Mouse (Mus musculus) embryonic facial prominence, embryonic 11.5 days (tissue): ENCODE measurements at regions not wholly inside any gene's neighbourhood (a gene's known extent, or its start where the extent isn't known, plus 50 kb on each side); places are given as distances from the start of the nearest gene placed in this dataset.
"Not testable (repeated sequence)": the region's sequence is repeated elsewhere in the genome, so short reads cannot be mapped to it uniquely, and the experiment has no call there.

Source experiments
- ATAC-seq: fragments of 200-750 bp; cut with Nextera tagmentation; replicated peaks from 2 replicates; pipeline ENCODE4 v1.8.0; 2017; ENCODE audit warnings: low read depth; ENCODE audit not compliant: insufficient number of reproducible peaks, low FRiP score, low TSS enrichment
- DNase-seq: peaks from one replicate; pipeline ENCODE4 v3.0.0-alpha.2; 2015; ENCODE audit warnings: low spot score
- H3K27ac ChIP-seq: fragments of 300-500 bp; sonication (generic); replicated peaks from 2 replicates; pipeline ENCODE4 v1.5.1; 2014; ENCODE audit warnings: mild to moderate bottlenecking, low read depth, low read length, control low read depth
- H3K27me3 ChIP-seq: fragments of 300-500 bp; sonication (generic); 2 replicates; pipeline ENCODE4 v1.6.1; 2014; ENCODE audit warnings: mild to moderate bottlenecking, low read length, moderate library complexity, mixed read lengths; ENCODE audit not compliant: control insufficient read depth, insufficient read depth
- H3K36me3 ChIP-seq: fragments of 300-500 bp; sonication (generic); replicated peaks from 2 replicates; pipeline ENCODE4 v1.6.1; 2014; ENCODE audit warnings: low read depth, mild to moderate bottlenecking, low read length, moderate library complexity, mixed read lengths; ENCODE audit not compliant: control insufficient read depth, insufficient read depth
- H3K4me1 ChIP-seq: fragments of 300-500 bp; sonication (generic); 2 replicates; pipeline ENCODE4 v1.6.1; 2014; ENCODE audit warnings: low read length, mixed read lengths; ENCODE audit not compliant: control insufficient read depth, insufficient read depth
- H3K4me2 ChIP-seq: fragments of 300-500 bp; sonication (generic); 2 replicates; pipeline ENCODE4 v1.6.1; 2014; ENCODE audit warnings: low read depth, mild to moderate bottlenecking, control low read depth, low read length, moderate library complexity
- H3K4me3 ChIP-seq: fragments of 300-500 bp; sonication (generic); 2 replicates; pipeline ENCODE4 v1.5.1; 2014; ENCODE audit warnings: low read depth, low read length, control low read depth
- H3K9ac ChIP-seq: fragments of 300-500 bp; sonication (generic); replicated peaks from 2 replicates; pipeline ENCODE4 v1.6.1; 2014; ENCODE audit warnings: mild to moderate bottlenecking, control low read depth, low read length
- H3K9me3 ChIP-seq: fragments of 300-500 bp; sonication (generic); replicated peaks from 2 replicates; pipeline ENCODE4 v1.6.1; 2016; ENCODE audit warnings: mild to moderate bottlenecking, low read length, inconsistent platforms, mixed read lengths; ENCODE audit not compliant: control insufficient read depth
- WGBS: fragments of 180-500 bp; shearing (Covaris S2); extraction: QIAGEN DNeasy Blood & Tissue Kit; methylation state at CpG from one replicate; pipeline ENCODE4 v1.1.7; 2014; 5-methylcytosine and 5-hydroxymethylcytosine counted together

DNA sequence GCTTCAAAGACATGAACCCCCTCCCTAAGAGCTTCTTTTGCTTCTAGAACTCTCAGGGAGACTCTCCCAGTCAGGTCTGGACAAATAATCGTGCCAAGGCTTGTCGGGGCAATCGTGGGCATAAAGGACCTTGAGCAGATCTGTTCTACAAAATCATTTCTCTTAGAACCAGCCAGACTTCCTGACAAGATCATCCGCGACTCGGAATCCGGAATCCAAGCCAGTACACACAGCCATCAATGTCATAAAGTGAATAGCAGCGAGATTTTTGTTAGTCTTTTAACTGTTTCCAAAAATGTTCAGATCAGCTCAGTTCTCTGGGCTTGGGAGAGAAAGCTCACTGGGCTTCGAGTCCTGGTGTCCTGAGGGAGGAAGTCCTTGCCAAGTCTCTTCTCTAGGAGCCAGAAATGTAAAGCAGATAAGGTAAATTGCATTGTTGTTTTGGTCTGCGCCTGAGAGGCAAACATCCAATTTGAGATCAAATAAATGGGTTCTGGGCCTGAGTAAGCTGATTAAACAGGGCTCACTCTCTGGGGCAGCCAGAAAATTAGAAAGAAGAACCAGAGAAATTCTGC, 92.9 kb upstream of the Fam78b start:
- ATAC-seq (no peak), DNase-seq (no peak)
- 85% methylated on average over 10 of the region's 10 CpGs for WGBS

DNA sequence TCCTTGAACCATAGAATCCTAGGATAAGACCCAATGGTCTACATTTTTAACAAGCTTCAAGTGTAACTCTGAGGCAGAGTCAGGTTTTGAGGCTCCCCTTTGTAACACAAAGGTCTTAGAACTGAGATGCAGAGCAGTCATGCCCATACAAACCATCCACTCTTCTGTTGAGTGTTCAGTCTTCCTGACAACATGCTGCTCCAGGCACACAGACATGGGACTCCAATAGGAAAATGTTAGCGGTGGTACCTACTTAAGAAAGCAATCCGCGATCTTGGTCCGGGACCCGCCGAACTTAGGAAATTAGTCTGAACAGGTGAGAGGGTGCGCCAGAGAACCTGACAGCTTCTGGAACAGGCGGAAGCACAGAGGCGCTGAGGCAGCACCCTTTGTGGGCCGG, 89.0 kb upstream of the Fam78b start:
- H3K4me2 ChIP-seq, H3K36me3 ChIP-seq, H3K27ac ChIP-seq, H3K4me3 ChIP-seq, H3K4me1 ChIP-seq, DNase-seq, H3K27me3 ChIP-seq, H3K9ac ChIP-seq, H3K9me3 ChIP-seq, ATAC-seq: not testable (repeated sequence)
- WGBS, result 95% methylated on average over 7 of the region's 10 CpGs

More for the DNA sequence above, 92.9 kb upstream of the Fam78b start:
- no peaks in the 10 kb centered on the region for H3K4me1 ChIP-seq
- H3K27ac ChIP-seq, result no peak overlapping the region
- H3K36me3 ChIP-seq, result no peaks in the 10 kb centered on the region
- no peaks in the 10 kb centered on the region for H3K9me3 ChIP-seq
- H3K9ac ChIP-seq, result no peak overlapping the region
- H3K27me3 ChIP-seq, result no peaks in the 10 kb centered on the region
- no peak overlapping the region for H3K4me2 ChIP-seq
- no peak overlapping the region for H3K4me3 ChIP-seq

DNA sequence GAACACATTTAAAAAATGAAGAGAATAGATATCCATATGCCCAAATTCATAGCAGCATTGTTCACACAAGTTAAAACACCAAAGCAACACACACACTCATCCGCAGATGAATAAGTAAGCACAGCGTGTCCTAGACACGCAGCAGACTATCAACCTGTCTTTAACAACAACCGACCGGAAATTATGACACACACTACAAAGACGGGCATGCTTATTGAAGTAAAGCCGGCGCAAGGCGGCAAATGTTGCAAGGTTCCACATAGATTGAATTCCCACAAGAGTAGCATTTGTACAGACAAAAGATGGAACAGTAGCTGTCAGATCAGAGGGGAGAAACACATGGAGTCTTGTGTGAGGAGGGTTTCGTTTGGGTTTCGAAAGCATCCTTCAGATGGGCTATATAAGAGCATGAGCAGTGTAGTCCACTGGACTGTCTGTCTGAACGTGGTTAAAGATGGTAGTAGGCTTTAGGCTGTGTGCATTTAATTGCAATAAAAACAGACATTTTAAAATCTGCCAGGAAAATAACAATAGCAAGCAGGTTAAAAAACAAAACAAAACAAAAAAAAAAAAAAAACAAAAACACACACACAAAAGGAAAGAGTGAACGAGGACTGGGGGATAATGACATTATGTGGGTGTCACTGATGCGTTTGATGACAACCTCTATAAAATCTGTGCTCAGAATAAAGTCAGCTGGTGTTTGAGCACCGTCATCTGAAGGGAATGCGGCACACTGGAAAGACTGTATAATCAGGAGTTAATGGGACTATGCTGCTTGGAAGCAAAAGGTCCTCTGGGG, 78.1 kb upstream of the Fam78b start:
- no peak overlapping the region for H3K27ac ChIP-seq
- H3K36me3 ChIP-seq, result no peaks in the 10 kb centered on the region
- no peaks in the 10 kb centered on the region for H3K27me3 ChIP-seq
- H3K4me3 ChIP-seq, result no peak overlapping the region
- H3K9ac ChIP-seq, result no peak overlapping the region
- ATAC-seq (no peak), DNase-seq (no peak)
- H3K4me2 ChIP-seq, result no peak overlapping the region
- no peaks in the 10 kb centered on the region for H3K4me1 ChIP-seq
- WGBS, result 86% methylated on average over 16 of the region's 16 CpGs
- H3K9me3 ChIP-seq, result no peaks in the 10 kb centered on the region

GRCm38 (mm10) chr1:166923713-166923975, 77.6 kb upstream of the Fam78b start:
- Histone ChIP-seq H3K9ac (no peak overlapping the region), H3K27me3 (no peaks in the 10 kb centered on the region), H3K4me2 (no peak overlapping the region), H3K36me3 (no peaks in the 10 kb centered on the region), H3K4me1 (no peaks in the 10 kb centered on the region), H3K4me3 (no peak overlapping the region), H3K9me3 (no peaks in the 10 kb centered on the region), H3K27ac (no peak overlapping the region)
- ATAC-seq (no peak), DNase-seq (no peak)
- WGBS, result 73% methylated on average over 3 of the region's 3 CpGs

- no peak overlapping the region for H3K9ac ChIP-seq
- H3K4me3 ChIP-seq, result no peak overlapping the region
- no peak overlapping the region for H3K4me2 ChIP-seq
- DNase-seq (no peak), ATAC-seq (no peak)
- H3K9me3 ChIP-seq, result no peaks in the 10 kb centered on the region
- H3K27me3 ChIP-seq, result no peaks in the 10 kb centered on the region
- no peaks in the 10 kb centered on the region for H3K36me3 ChIP-seq
- H3K27ac ChIP-seq, result no peak overlapping the region
- WGBS, result 95% methylated on average over 2 of the region's 2 CpGs
- H3K4me1 ChIP-seq, result no peaks in the 10 kb centered on the region
Measured at GRCm38 (mm10) chr1:166924126-166924525, 77.1 kb upstream of the Fam78b start.

- WGBS, result 55% methylated on average over 4 of the region's 4 CpGs
- no peak overlapping the region for H3K9ac ChIP-seq
- H3K27me3 ChIP-seq, result no peaks in the 10 kb centered on the region
- H3K4me1 ChIP-seq, result no peaks in the 10 kb centered on the region
- no peaks in the 10 kb centered on the region for H3K9me3 ChIP-seq
- DNase-seq, result no peak
- H3K4me3 ChIP-seq, result no peak overlapping the region
- H3K4me2 ChIP-seq, result no peak overlapping the region
- no peak overlapping the region for H3K27ac ChIP-seq
- ATAC-seq, result no peak
- H3K36me3 ChIP-seq, result no peaks in the 10 kb centered on the region
Measured at GRCm38 (mm10) chr1:166926078-166926477, 75.1 kb upstream of the Fam78b start.

- not testable (repeated sequence) for H3K9ac ChIP-seq, H3K27me3 ChIP-seq, DNase-seq, H3K4me2 ChIP-seq, H3K4me1 ChIP-seq, H3K36me3 ChIP-seq, H3K27ac ChIP-seq, ATAC-seq, H3K9me3 ChIP-seq
- 73% methylated on average over 8 of the region's 9 CpGs for WGBS
- H3K4me3 ChIP-seq, result peak overlapping the region; percentile 12; the same call in 1 of the 2 replicates
Measured at GRCm38 (mm10) chr1:166939744-166940143, 61.5 kb upstream of the Fam78b start.

- ATAC-seq, H3K27me3 ChIP-seq, H3K36me3 ChIP-seq, H3K9me3 ChIP-seq, H3K27ac ChIP-seq, H3K4me1 ChIP-seq, H3K4me2 ChIP-seq, H3K9ac ChIP-seq: not testable (repeated sequence)
- DNase-seq, result peak; percentile 26
- WGBS, result 58% methylated on average over 31 of the region's 31 CpGs
- H3K4me3 ChIP-seq, result peak overlapping the region; percentile 12; the same call in 1 of the 2 replicates
Measured at GRCm38 (mm10) chr1:166940146-166941076, 60.8 kb upstream of the Fam78b start.
